Mouse (Mus musculus): Measurements from ENCODE around the gene Fam207a.

DNA sequence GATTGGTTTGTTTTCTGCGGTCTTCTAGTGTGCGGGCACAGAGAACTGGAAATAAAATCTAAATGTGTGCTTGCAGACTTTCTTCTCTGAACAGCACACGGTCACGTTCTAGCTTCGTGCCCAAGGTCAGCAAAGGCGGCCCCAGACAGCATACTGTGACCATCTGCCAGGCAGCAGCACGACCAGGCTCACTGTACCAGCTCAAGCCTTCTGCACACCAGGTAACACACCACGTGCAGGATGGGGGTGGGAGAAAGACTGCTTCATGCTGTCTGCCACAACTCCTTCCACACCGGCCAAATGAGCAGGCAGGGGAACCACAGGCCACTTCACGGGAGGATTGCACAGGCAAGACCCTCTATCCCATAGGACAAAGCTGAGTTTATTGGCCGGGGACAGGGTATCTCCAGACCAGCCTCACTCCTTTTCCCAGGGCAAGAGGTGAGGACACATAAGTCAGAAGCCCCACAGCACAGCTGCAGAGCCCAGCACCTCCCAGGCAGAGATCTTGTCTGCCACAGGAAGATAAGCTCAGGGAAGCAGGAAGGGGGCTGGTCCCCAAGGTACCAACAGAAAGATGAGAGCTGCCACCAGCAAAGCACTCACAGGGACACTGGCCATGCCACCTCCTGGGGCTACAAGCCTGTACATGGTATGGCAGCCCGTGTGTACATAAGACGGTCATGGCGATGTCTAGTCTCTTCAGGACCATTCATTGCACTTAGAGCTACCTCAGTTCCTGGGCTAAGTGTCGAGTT lies 5.2 kb downstream of the Fam207a start:
- TF ChIP-seq CTCF (IDR thresholded peaks at IDR 0.05 in 2 of 3, conservative IDR thresholded peaks at IDR 0.05 in 1 of 3; ENCODE audit: control insufficient read depth in 1 of 3, insufficient read depth in 1 of 3, low read depth in 2 of 3, low read length in 3 of 3, poor library complexity in 1 of 3, severe bottlenecking in 1 of 3): no peak
- no peak for TF ChIP-seq SIN3A (IDR thresholded peaks at IDR 0.05; ENCODE audit: low read length)
- TF ChIP-seq GATA1 (IDR thresholded peaks at IDR 0.05; ENCODE audit: low read depth, low read length): 0 out of 2 replicates have a peak, but pooled peaks have one; percentile 5
- TF ChIP-seq POLR2A (IDR thresholded peaks at IDR 0.05; ENCODE audit: control insufficient read depth in 1 of 2, insufficient read depth in 1 of 2, low read depth in 1 of 2, low read length in 2 of 2, poor library complexity in 1 of 2): no peak
- TF ChIP-seq TAL1 (IDR thresholded peaks at IDR 0.05; ENCODE audit: low read length): no peak
- no peak for TF ChIP-seq EP300 (IDR thresholded peaks at IDR 0.05; ENCODE audit: low read depth in 1 of 2, low read length in 2 of 2)
- TF ChIP-seq CHD1 (IDR thresholded peaks at IDR 0.05; ENCODE audit: low read depth, low read length): no peak
- TF ChIP-seq NELFE (IDR thresholded peaks at IDR 0.05; ENCODE audit: low read depth, low read length): no peak
- TF ChIP-seq ZKSCAN1 (IDR thresholded peaks at IDR 0.05; ENCODE audit: low read depth, low read length): no peak
- TF ChIP-seq ZMIZ1 (IDR thresholded peaks at IDR 0.05; ENCODE audit: low read depth, low read length): no peak
- TF ChIP-seq MXI1 (IDR thresholded peaks at IDR 0.05; ENCODE audit: low read depth, low read length): no peak

Data from MEL (cell line).